Mouse (Mus musculus): Measurements from ENCODE around the gene Kif2b. TPM values are rescaled to one million over a fixed set of nuclear protein-coding genes. Genes with fewer than 3 reads are reported as not detected.

Gene Kif2b
- total RNA-seq (2021): not detected
- long read RNA-seq, experiment 1: 0 reads
- long read RNA-seq, experiment 2: 0 reads

DNA sequence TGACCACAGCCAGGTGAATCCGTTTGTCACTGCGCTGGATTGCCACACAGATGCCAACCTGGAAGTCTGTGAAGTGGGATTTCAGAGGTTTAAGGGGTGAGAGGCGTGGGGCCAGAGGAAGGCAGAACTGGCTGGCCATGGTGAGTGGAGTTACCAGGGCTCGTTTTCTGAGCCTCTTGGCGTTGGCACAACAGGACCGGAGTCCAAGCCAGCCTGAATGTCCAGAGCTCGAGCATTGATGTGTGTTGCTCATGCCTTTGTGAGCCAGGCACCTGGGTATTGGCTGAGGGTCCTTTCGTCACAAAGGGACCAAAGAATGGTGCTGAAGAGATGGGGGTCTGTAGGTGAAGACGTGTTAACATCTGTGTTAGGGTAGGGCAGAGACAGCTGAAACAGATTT, at the start of gene Kif2b:
TSS of gene Kif2b (minus strand) at position 242 of the 400 bp plus-strand sequence.
- DNase-seq (ENCODE audit: low spot score in 2 of 2): no peak

GRCm38 (mm10) chr11:91593088-91593487, 15.7 kb upstream of the Kif2b start:
- DNase-seq (ENCODE audit: low spot score in 2 of 2): no peak

- DNase-seq (ENCODE audit: low spot score in 2 of 2): no peak
These were observed 502 bp downstream of the Kif2b start for GRCm38 (mm10) chr11:91576856-91577255.

DNA sequence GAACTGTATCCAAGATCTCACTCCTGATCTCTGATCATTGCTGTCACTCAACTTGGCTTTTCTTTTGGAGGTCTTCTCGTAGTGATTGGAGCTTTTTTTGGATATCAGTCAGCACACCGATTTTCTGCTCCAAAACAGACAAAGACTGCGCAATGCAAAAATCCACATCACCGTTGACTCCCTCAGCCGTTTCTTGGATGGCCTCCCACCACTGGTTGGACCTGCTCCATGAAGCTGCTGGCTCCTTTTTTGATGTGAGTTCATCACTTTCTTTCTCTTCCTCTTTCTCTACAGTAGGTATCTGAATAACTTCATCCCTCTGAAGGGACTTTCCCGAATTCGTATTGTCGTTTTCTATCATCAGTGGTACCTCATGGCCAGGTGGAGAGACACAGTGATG, 2.0 kb downstream of the Kif2b start:
- no peak for DNase-seq (ENCODE audit: low spot score in 2 of 2)

GRCm38 (mm10) chr11:91574477-91574876, 2.9 kb downstream of the Kif2b start:
- no peak for DNase-seq (ENCODE audit: low spot score in 2 of 2)

DNA sequence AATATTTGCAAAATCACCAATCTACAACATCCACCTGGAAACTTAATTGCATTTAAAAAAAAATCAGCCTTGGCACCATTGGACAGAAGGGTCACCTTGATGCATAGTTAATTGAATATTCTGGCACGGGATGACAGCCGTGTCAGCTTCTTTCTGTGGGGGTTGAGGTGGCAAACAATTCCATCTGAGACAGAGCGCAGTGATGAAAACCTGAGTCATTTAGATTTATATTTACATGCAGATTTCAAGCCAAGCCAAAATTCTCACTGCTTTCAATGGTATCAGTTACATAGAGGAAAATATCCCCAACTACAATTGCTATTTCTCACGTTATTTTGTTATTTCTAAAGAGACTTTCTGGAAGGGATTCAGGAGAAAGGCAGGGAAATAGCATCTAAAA, 46.6 kb downstream of the Kif2b start:
- no peak for DNase-seq (ENCODE audit: low spot score in 2 of 2)

Data from adrenal gland, adult 18-20 months (tissue).